ENCODE assay signal across 8 mouse cellular contexts in genomic region chr14:118005697-118006096, GRCm38 (mm10). TPM values are rescaled to one million over a fixed set of nuclear protein-coding genes. Genes with fewer than 3 reads are reported as not detected.
A peak's percentile ranks its signal among the peaks of the same experiment; 100 is the strongest.
DNase-seq lines count a peak whose midpoint lies in the region; ATAC-seq lines count a peak whose summit lies in the region.

No protein-coding gene starts in this region.

- H3K4me3 ChIP-seq in heart, embryonic 11.5 days (ENCODE audit: low read depth, low read length), result no peak overlapping the region
- no peak overlapping the region for H3K4me3 ChIP-seq in embryonic facial prominence, embryonic 15.5 days (replicated peaks)
- H3K4me3 ChIP-seq in hindbrain, embryonic 12.5 days, result no peak overlapping the region
- H3K4me3 ChIP-seq in midbrain, embryonic 12.5 days, result no peak overlapping the region

- DNase-seq in heart, adult 18-20 months, result peak; percentile 38 to 72
- peak; percentile 34 for DNase-seq in ZHBTc4 (ENCODE audit: low read depth, low spot score)
- DNase-seq in layer of hippocampus, adult 8-10 months (ENCODE audit: low spot score in 2 of 2), result peak; percentile 29 to 39

- 18% methylated on average over 5 of the region's 5 CpGs for WGBS in heart, embryonic 11.5 days (ENCODE audit: insufficient replicate concordance)
- 15% methylated on average over 5 of the region's 5 CpGs for WGBS in embryonic facial prominence, embryonic 15.5 days
- WGBS in hindbrain, embryonic 12.5 days, result 24% methylated on average over 5 of the region's 5 CpGs
- 27% methylated on average over 5 of the region's 5 CpGs for WGBS in midbrain, embryonic 12.5 days

- ATAC-seq in heart, embryonic 11.5 days (replicated peaks; ENCODE audit: insufficient number of reproducible peaks, low FRiP score, low TSS enrichment), result no peak
- peak; percentile 47; the same call in 1 of the 2 replicates for ATAC-seq in embryonic facial prominence, embryonic 15.5 days (ENCODE audit: insufficient number of reproducible peaks, low FRiP score, low TSS enrichment, low read depth)
- ATAC-seq in hindbrain, embryonic 12.5 days (ENCODE audit: low FRiP score), result peak; percentile 54; the same call in 1 of the 2 replicates
- peak; percentile 47 for ATAC-seq in midbrain, embryonic 12.5 days (ENCODE audit: low FRiP score, low read depth)
- ATAC-seq in erythroid progenitor cell, adult 5-6 weeks (replicated peaks; ENCODE audit: low FRiP score, poor library complexity, severe bottlenecking), result no peak

- no peaks in the 10 kb centered on the region for H3K36me3 ChIP-seq in heart, embryonic 11.5 days (ENCODE audit: control insufficient read depth, insufficient read depth, low read length)
- no peaks in the 10 kb centered on the region for H3K36me3 ChIP-seq in embryonic facial prominence, embryonic 15.5 days
- no peaks in the 10 kb centered on the region for H3K36me3 ChIP-seq in hindbrain, embryonic 12.5 days
- H3K36me3 ChIP-seq in midbrain, embryonic 12.5 days, result no peaks in the 10 kb centered on the region

- H3K27me3 ChIP-seq in heart, embryonic 11.5 days (ENCODE audit: control insufficient read depth, insufficient read depth, low read length), result peaks cover 59% of the 10 kb centered on the region
- H3K27me3 ChIP-seq in embryonic facial prominence, embryonic 15.5 days, result peaks cover 15% of the 10 kb centered on the region; the same call in 1 of the 2 replicates
- H3K27me3 ChIP-seq in hindbrain, embryonic 12.5 days, result peaks cover 2% of the 10 kb centered on the region; the same call in 1 of the 2 replicates
- peaks cover 46% of the 10 kb centered on the region for H3K27me3 ChIP-seq in midbrain, embryonic 12.5 days

- H3K4me2 ChIP-seq in heart, embryonic 11.5 days, result no peak overlapping the region
- H3K4me2 ChIP-seq in embryonic facial prominence, embryonic 15.5 days (replicated peaks), result no peak overlapping the region
- H3K4me2 ChIP-seq in hindbrain, embryonic 12.5 days (replicated peaks), result no peak overlapping the region
- H3K4me2 ChIP-seq in midbrain, embryonic 12.5 days (replicated peaks), result no peak overlapping the region

- no peak overlapping the region for H3K27ac ChIP-seq in heart, embryonic 11.5 days (ENCODE audit: low read depth, low read length)
- H3K27ac ChIP-seq in embryonic facial prominence, embryonic 15.5 days (replicated peaks), result no peak overlapping the region
- no peak overlapping the region for H3K27ac ChIP-seq in hindbrain, embryonic 12.5 days
- H3K27ac ChIP-seq in midbrain, embryonic 12.5 days (replicated peaks), result no peak overlapping the region

- no peaks in the 10 kb centered on the region for H3K9me3 ChIP-seq in heart, embryonic 11.5 days (replicated peaks; ENCODE audit: control insufficient read depth, low read length)
- no peaks in the 10 kb centered on the region for H3K9me3 ChIP-seq in embryonic facial prominence, embryonic 15.5 days (replicated peaks)
- H3K9me3 ChIP-seq in hindbrain, embryonic 12.5 days (replicated peaks), result no peaks in the 10 kb centered on the region
- H3K9me3 ChIP-seq in midbrain, embryonic 12.5 days, result no peaks in the 10 kb centered on the region

- no peak overlapping the region for H3K9ac ChIP-seq in heart, embryonic 11.5 days (ENCODE audit: low read depth, low read length)
- no peak overlapping the region for H3K9ac ChIP-seq in embryonic facial prominence, embryonic 15.5 days
- H3K9ac ChIP-seq in hindbrain, embryonic 12.5 days, result no peak overlapping the region
- no peak overlapping the region for H3K9ac ChIP-seq in midbrain, embryonic 12.5 days (replicated peaks)

- peaks cover 11% of the 10 kb centered on the region for H3K4me1 ChIP-seq in heart, embryonic 11.5 days (ENCODE audit: control insufficient read depth, insufficient read depth, low read length)
- H3K4me1 ChIP-seq in embryonic facial prominence, embryonic 15.5 days, result peaks cover 7% of the 10 kb centered on the region; the same call in 1 of the 2 replicates
- H3K4me1 ChIP-seq in hindbrain, embryonic 12.5 days, result peaks cover 19% of the 10 kb centered on the region
- H3K4me1 ChIP-seq in midbrain, embryonic 12.5 days, result peaks cover 18% of the 10 kb centered on the region

RNA-seq across cellular contexts. Expression of gene Dct, which starts 46.3 kb away (rescaled TPM):
- total RNA-seq in heart, adult 18-20 months (2021), result 1 to 10 TPM; 3.2 to 6.0 TPM
- 0.73 and 1.2 TPM in 2 replicates for polyA plus RNA-seq in heart, embryonic 11.5 days (2014; fragmentation: Nextera tagmentation; extraction: Ambion mirVana)
- polyA plus RNA-seq in embryonic facial prominence, embryonic 15.5 days (2015; fragmentation: Nextera tagmentation; extraction: Ambion mirVana), result 26.0 and 30.3 TPM in 2 replicates
- polyA plus RNA-seq in hindbrain, embryonic 12.5 days (2016; fragmentation: Nextera tagmentation; extraction: Ambion mirVana), result 3.8 and 6.0 TPM in 2 replicates
- total RNA-seq in layer of hippocampus, adult 8-10 months (2022), result 1 to 10 TPM in 1 of 4 experiments, under 1 TPM in 3; 0.18 to 2.0 (median 0.73) TPM
- polyA plus RNA-seq in midbrain, embryonic 12.5 days (2016; fragmentation: Nextera tagmentation; extraction: Ambion mirVana), result 1.2 and 1.5 TPM in 2 replicates
- total RNA-seq in erythroid progenitor cell, adult 5-6 weeks (2015; ENCODE audit: low replicate concordance), result not detected in 2 replicates
- total RNA-seq in erythroid progenitor cell, adult 5-6 weeks (2017; ENCODE audit: low replicate concordance), result 0.26 TPM in 1 of 2 replicates, not detected in the other

Comparison
In these comparisons a context has a peak if more than half of its experiments do, and no peak if none do; other contexts are left out.
1. ATAC-seq: peak in embryonic facial prominence, embryonic 15.5 days (single experiment), hindbrain, embryonic 12.5 days (single experiment) and midbrain, embryonic 12.5 days (single experiment); none in heart, embryonic 11.5 days (single experiment) and erythroid progenitor cell, adult 5-6 weeks (single experiment).
2. Peak in every context shown above with its lines, with median percentiles within 50 percentile points of each other: DNase-seq.